Mouse (Mus musculus) CD4-positive, CD25-positive, alpha-beta regulatory T cell (primary cell): ENCODE data around the gene Slc3a1. TPM values are rescaled to one million over a fixed set of nuclear protein-coding genes. Genes with fewer than 3 reads are reported as not detected.

ENCODE experiments used
- polyA plus RNA-seq: library from polyadenylated mRNA; unstranded; fragments of 100-300 nt; shearing (Covaris generic); gene quantifications from one replicate; pipeline ENCODE4 v1.2.1, GENCODE M21; 2017

Slc3a1 gene
- 0.72 TPM for polyA plus RNA-seq

GRCm38 (mm10) chr17:85028093-85028739, at the start of gene Slc3a1:
Gene Slc3a1 (plus strand): TSS chr17:85028376.

GRCm38 (mm10) chr17:85090120-85091099, 62.2 kb downstream of the Slc3a1 start, which contains the start of the genes Prepl and Camkmt:
Gene Prepl (minus strand): TSS chr17:85090241.
Gene Camkmt (plus strand): TSS chr17:85090552.

Other genes starting within 250 kb of the Slc3a1 start
- gene Lrpprc, start 237.6 kb upstream of the Slc3a1 start, polyA plus RNA-seq: 43.4 TPM
- 208 TPM for gene Ppm1b, start 71.6 kb upstream of the Slc3a1 start, polyA plus RNA-seq
- 16.3 TPM for gene Prepl, start 61.9 kb downstream of the Slc3a1 start, polyA plus RNA-seq
- gene Camkmt, start 62.2 kb downstream of the Slc3a1 start, polyA plus RNA-seq: 8.7 TPM